Mouse (Mus musculus) embryonic facial prominence, embryonic 13.5 days (tissue): Measurements from ENCODE around the gene Ly6g6e. TPM values are rescaled to one million over a fixed set of nuclear protein-coding genes. Genes with fewer than 3 reads are reported as not detected.

ENCODE experiments used
- ATAC-seq: fragments of 200-750 bp; cut with Nextera tagmentation; 2 replicates; pipeline ENCODE4 v1.8.0; 2017; ENCODE audit warnings: low read depth; ENCODE audit not compliant: insufficient number of reproducible peaks, insufficient read depth, low FRiP score, low TSS enrichment
- H3K27ac ChIP-seq: fragments of 300-500 bp; sonication (generic); 2 replicates; pipeline ENCODE4 v1.5.1; 2015; ENCODE audit warnings: moderate library complexity, mild to moderate bottlenecking, inconsistent platforms
- H3K27me3 ChIP-seq: fragments of 300-500 bp; sonication (generic); 2 replicates; pipeline ENCODE4 v1.6.1; 2015; ENCODE audit warnings: mild to moderate bottlenecking, inconsistent platforms
- H3K36me3 ChIP-seq: fragments of 300-500 bp; sonication (generic); 2 replicates; pipeline ENCODE4 v1.6.1; 2015; ENCODE audit warnings: mild to moderate bottlenecking, inconsistent platforms
- H3K4me1 ChIP-seq: fragments of 300-500 bp; sonication (generic); 2 replicates; pipeline ENCODE4 v1.6.1; 2015; ENCODE audit warnings: inconsistent platforms
- H3K4me2 ChIP-seq: fragments of 300-500 bp; sonication (generic); 2 replicates; pipeline ENCODE4 v1.6.1; 2015; ENCODE audit warnings: moderate library complexity, mild to moderate bottlenecking, inconsistent platforms
- H3K4me3 ChIP-seq: fragments of 300-500 bp; sonication (generic); 2 replicates; pipeline ENCODE4 v1.5.1; 2015; ENCODE audit warnings: mild to moderate bottlenecking, inconsistent platforms
- H3K9ac ChIP-seq: fragments of 300-500 bp; sonication (generic); 2 replicates; pipeline ENCODE4 v1.6.1; 2015; ENCODE audit warnings: mild to moderate bottlenecking, inconsistent platforms
- H3K9me3 ChIP-seq: fragments of 300-500 bp; sonication (generic); 2 replicates; pipeline ENCODE4 v1.6.1; 2016; ENCODE audit warnings: inconsistent platforms
- WGBS: fragments of 180-500 bp; shearing (Covaris S2); methylation state at CpG from one replicate; pipeline ENCODE4 v1.1.7; 2015; ENCODE audit warnings: mixed read lengths; 5-methylcytosine and 5-hydroxymethylcytosine counted together
- polyA plus RNA-seq: library from polyadenylated mRNA; unstranded; fragments of >200 nt; fragmentation: Nextera tagmentation; extraction: Ambion mirVana; gene quantifications from 2 replicates; pipeline ENCODE4 v1.2.1, GENCODE M21; 2015

The Ly6g6e gene
- polyA plus RNA-seq, 1 experiment from 2014 or later = 4.9 TPM

GRCm38 (mm10) chr17:35094475-35095365 lies 18.0 kb downstream of the Ly6g6e start:
- peaks cover 82% of the 10 kb centered on the region for H3K36me3 ChIP-seq

GRCm38 (mm10) chr17:35096597-35096996 lies 19.9 kb downstream of the Ly6g6e start:
- Histone ChIP-seq H3K27me3 (no peaks in the 10 kb centered on the region), H3K27ac (no peak overlapping the region), H3K9ac (peak overlapping the region; percentile 44; the same call in 1 of the 2 replicates), H3K4me2 (no peak overlapping the region), H3K36me3 (peaks cover 96% of the 10 kb centered on the region), H3K4me3 (no peak overlapping the region), H3K9me3 (no peaks in the 10 kb centered on the region), H3K4me1 (no peaks in the 10 kb centered on the region)
- ATAC-seq = no peak
- WGBS = 86% methylated on average over 12 of the region's 12 CpGs

More at GRCm38 (mm10) chr17:35094475-35095365, 18.0 kb downstream of the Ly6g6e start:
- Histone ChIP-seq H3K27ac (no peak overlapping the region), H3K4me1 (peaks cover 10% of the 10 kb centered on the region), H3K27me3 (no peaks in the 10 kb centered on the region), H3K9me3 (no peaks in the 10 kb centered on the region), H3K4me2 (no peak overlapping the region), H3K9ac (no peak overlapping the region), H3K4me3 (no peak overlapping the region)
- ATAC-seq = no peak
- WGBS = 91% methylated on average over 15 of the region's 15 CpGs

- no peak for ATAC-seq
- Histone ChIP-seq H3K4me1 (no peaks in the 10 kb centered on the region), H3K4me3 (no peak overlapping the region), H3K27me3 (no peaks in the 10 kb centered on the region), H3K9me3 (no peaks in the 10 kb centered on the region), H3K9ac (peak overlapping the region; percentile 44; the same call in 1 of the 2 replicates), H3K36me3 (peaks cover 99% of the 10 kb centered on the region), H3K27ac (no peak overlapping the region), H3K4me2 (no peak overlapping the region)
- 82% methylated on average over 12 of the region's 12 CpGs for WGBS
Measured at GRCm38 (mm10) chr17:35097164-35097655, 20.5 kb downstream of the Ly6g6e start.

- WGBS = 80% methylated on average over 10 of the region's 10 CpGs
- Histone ChIP-seq H3K9me3 (no peaks in the 10 kb centered on the region), H3K36me3 (peaks cover 89% of the 10 kb centered on the region)
Measured at GRCm38 (mm10) chr17:35100196-35100765, 23.6 kb downstream of the Ly6g6e start.

GRCm38 (mm10) chr17:35101161-35101560 lies 24.5 kb downstream of the Ly6g6e start:
- H3K27ac ChIP-seq = no peak overlapping the region
- no peak overlapping the region for H3K9ac ChIP-seq
- peaks cover 80% of the 10 kb centered on the region for H3K36me3 ChIP-seq
- no peaks in the 10 kb centered on the region for H3K9me3 ChIP-seq
- WGBS = 90% methylated on average over 11 of the region's 11 CpGs
- H3K4me1 ChIP-seq = peaks cover 6% of the 10 kb centered on the region; the same call in 1 of the 2 replicates
- no peak overlapping the region for H3K4me2 ChIP-seq
- H3K27me3 ChIP-seq = no peaks in the 10 kb centered on the region
- ATAC-seq = no peak
- no peak overlapping the region for H3K4me3 ChIP-seq

More at GRCm38 (mm10) chr17:35100196-35100765, 23.6 kb downstream of the Ly6g6e start:
- Histone ChIP-seq H3K4me2 (no peak overlapping the region), H3K4me1 (no peaks in the 10 kb centered on the region), H3K27me3 (no peaks in the 10 kb centered on the region), H3K4me3 (no peak overlapping the region), H3K9ac (no peak overlapping the region), H3K27ac (no peak overlapping the region)
- no peak for ATAC-seq

GRCm38 (mm10) chr17:35102299-35102698 lies 25.6 kb downstream of the Ly6g6e start:
- no peaks in the 10 kb centered on the region for H3K27me3 ChIP-seq
- no peak for ATAC-seq
- WGBS = 73% methylated on average over 7 of the region's 8 CpGs
- H3K4me1 ChIP-seq = peaks cover 8% of the 10 kb centered on the region; the same call in 1 of the 2 replicates
- H3K4me2 ChIP-seq = no peak overlapping the region
- peak overlapping the region; percentile 32; the same call in 1 of the 2 replicates for H3K9ac ChIP-seq
- H3K36me3 ChIP-seq = peaks cover 69% of the 10 kb centered on the region
- no peak overlapping the region for H3K27ac ChIP-seq
- H3K4me3 ChIP-seq = no peak overlapping the region
- no peaks in the 10 kb centered on the region for H3K9me3 ChIP-seq

GRCm38 (mm10) chr17:35103221-35103690 lies 26.6 kb downstream of the Ly6g6e start:
- H3K9me3 ChIP-seq = no peaks in the 10 kb centered on the region
- H3K9ac ChIP-seq = no peak overlapping the region
- H3K4me3 ChIP-seq = no peak overlapping the region
- ATAC-seq = no peak
- no peak overlapping the region for H3K4me2 ChIP-seq
- no peaks in the 10 kb centered on the region for H3K27me3 ChIP-seq
- WGBS = 71% methylated on average over 6 of the region's 6 CpGs
- H3K27ac ChIP-seq = no peak overlapping the region
- peaks cover 59% of the 10 kb centered on the region for H3K36me3 ChIP-seq
- peaks cover 8% of the 10 kb centered on the region; the same call in 1 of the 2 replicates for H3K4me1 ChIP-seq

- peaks cover 8% of the 10 kb centered on the region; the same call in 1 of the 2 replicates for H3K4me1 ChIP-seq
- no peak overlapping the region for H3K4me3 ChIP-seq
- no peak overlapping the region for H3K27ac ChIP-seq
- H3K4me2 ChIP-seq = no peak overlapping the region
- H3K36me3 ChIP-seq = peaks cover 51% of the 10 kb centered on the region
- no peak for ATAC-seq
- H3K9ac ChIP-seq = 0 out of 2 replicates have a peak overlapping the region, but pooled peaks have one; percentile 46
- H3K27me3 ChIP-seq = no peaks in the 10 kb centered on the region
- 87% methylated on average over 7 of the region's 7 CpGs for WGBS
- H3K9me3 ChIP-seq = no peaks in the 10 kb centered on the region
Measured at GRCm38 (mm10) chr17:35104079-35104478, 27.4 kb downstream of the Ly6g6e start.

- H3K36me3 ChIP-seq = peaks cover 44% of the 10 kb centered on the region
- no peak overlapping the region for H3K4me2 ChIP-seq
- no peak overlapping the region for H3K27ac ChIP-seq
- H3K9me3 ChIP-seq = no peaks in the 10 kb centered on the region
- peaks cover 8% of the 10 kb centered on the region; the same call in 1 of the 2 replicates for H3K4me1 ChIP-seq
- H3K27me3 ChIP-seq = no peaks in the 10 kb centered on the region
- no peak overlapping the region for H3K4me3 ChIP-seq
- WGBS = 81% methylated on average over 6 of the region's 6 CpGs
- 0 out of 2 replicates have a peak overlapping the region, but pooled peaks have one; percentile 44 for H3K9ac ChIP-seq
- no peak for ATAC-seq
Measured at GRCm38 (mm10) chr17:35104754-35105153, 28.1 kb downstream of the Ly6g6e start.

- peaks cover 8% of the 10 kb centered on the region; the same call in 1 of the 2 replicates for H3K4me1 ChIP-seq
- peak overlapping the region; percentile 37 for H3K9ac ChIP-seq
- no peak overlapping the region for H3K4me3 ChIP-seq
- no peak overlapping the region for H3K27ac ChIP-seq
- no peak for ATAC-seq
- 24% methylated on average over 13 of the region's 13 CpGs for WGBS
- H3K9me3 ChIP-seq = no peaks in the 10 kb centered on the region
- H3K27me3 ChIP-seq = no peaks in the 10 kb centered on the region
- H3K4me2 ChIP-seq = peak overlapping the region; percentile 39
- peaks cover 33% of the 10 kb centered on the region for H3K36me3 ChIP-seq
Measured at GRCm38 (mm10) chr17:35105740-35106389, 29.2 kb downstream of the Ly6g6e start.

- Histone ChIP-seq H3K4me1 (peaks cover 8% of the 10 kb centered on the region; the same call in 1 of the 2 replicates), H3K9me3 (no peaks in the 10 kb centered on the region), H3K27me3 (no peaks in the 10 kb centered on the region), H3K36me3 (peaks cover 27% of the 10 kb centered on the region), H3K4me3 (no peak overlapping the region), H3K9ac (no peak overlapping the region), H3K4me2 (peak overlapping the region; percentile 39; the same call in 1 of the 2 replicates), H3K27ac (no peak overlapping the region)
- WGBS = 62% methylated on average over 3 of the region's 3 CpGs
- ATAC-seq = no peak
Measured at GRCm38 (mm10) chr17:35106522-35106921, 29.8 kb downstream of the Ly6g6e start.
